Comparison of ENCODE assay signal across 15 mouse cellular contexts in genomic region chr10:68669992-68670391, GRCm38 (mm10). TPM values are rescaled to one million over a fixed set of nuclear protein-coding genes. Genes with fewer than 3 reads are reported as not detected.
DNase-seq lines count a peak whose midpoint lies in the region; ATAC-seq and TF ChIP-seq lines count a peak whose summit lies in the region.
"Had no signal": no experiment of that assay in that cellular context is flagged by ENCODE, and none has a peak within 500 bp of the region (broad histone marks: within the 10 kb centered on the region; RNA-seq: fewer than 3 reads in every experiment).

No protein-coding gene starts in this region.

- 14% methylated on average over 3 of the region's 3 CpGs for WGBS in heart, embryonic 13.5 days
- WGBS in midbrain, embryonic 15.5 days, result 47% methylated on average over 3 of the region's 3 CpGs
- 79% methylated on average over 3 of the region's 3 CpGs for WGBS in midbrain, embryonic 10.5 days
- 44% methylated on average over 3 of the region's 3 CpGs for WGBS in midbrain, postnatal 0 days

- ATAC-seq in heart, embryonic 13.5 days (ENCODE audit: extremely low read depth, insufficient number of reproducible peaks, low FRiP score, low TSS enrichment), result no peak
- ATAC-seq in midbrain, embryonic 15.5 days (replicated peaks), result no peak
- no peak for ATAC-seq in midbrain, postnatal 0 days (ENCODE audit: low FRiP score)

- H3K4me1 ChIP-seq in heart, embryonic 13.5 days, result peaks cover 32% of the 10 kb centered on the region
- H3K4me1 ChIP-seq in midbrain, embryonic 15.5 days, result peaks cover 6% of the 10 kb centered on the region
- H3K4me1 ChIP-seq in midbrain, embryonic 10.5 days, result 0 out of 2 replicates have a peak, but pooled peaks cover 3% of the 10 kb centered on the region
- H3K4me1 ChIP-seq in midbrain, postnatal 0 days (ENCODE audit: insufficient read depth, low read length), result 0 out of 2 replicates have a peak, but pooled peaks cover 9% of the 10 kb centered on the region

- no peaks in the 10 kb centered on the region for H3K36me3 ChIP-seq in heart, embryonic 13.5 days
- no peaks in the 10 kb centered on the region for H3K36me3 ChIP-seq in midbrain, embryonic 15.5 days (replicated peaks)
- no peaks in the 10 kb centered on the region for H3K36me3 ChIP-seq in midbrain, embryonic 10.5 days
- H3K36me3 ChIP-seq in midbrain, postnatal 0 days (ENCODE audit: insufficient read depth, low read length), result no peaks in the 10 kb centered on the region
- H3K36me3 ChIP-seq: neural tube, embryonic 13.5 days had no signal

- DNase-seq in cerebellum, postnatal 25 days, result peak; percentile 15 to 18
- no peak for DNase-seq in cerebellum, adult 9-11 months
- DNase-seq in heart, adult 9 months (ENCODE audit: low spot score in 2 of 2), result no peak
- DNase-seq in midbrain, embryonic 10.5 days (ENCODE audit: low spot score), result no peak
- DNase-seq in midbrain, postnatal 0 days (ENCODE audit: low spot score), result no peak
- DNase-seq in lung, postnatal 4 days, result no peak
- DNase-seq: adrenal gland, postnatal 14 days; lung, adult 2 months; thymus, adult 2 months had no signal

- H3K27me3 ChIP-seq in heart, embryonic 13.5 days (replicated peaks), result no peaks in the 10 kb centered on the region
- H3K27me3 ChIP-seq in midbrain, embryonic 15.5 days (replicated peaks), result no peaks in the 10 kb centered on the region
- no peaks in the 10 kb centered on the region for H3K27me3 ChIP-seq in midbrain, embryonic 10.5 days (ENCODE audit: low read depth, poor library complexity, severe bottlenecking)
- no peaks in the 10 kb centered on the region for H3K27me3 ChIP-seq in midbrain, postnatal 0 days (ENCODE audit: insufficient read depth, low read length)
- H3K27me3 ChIP-seq: CH12.LX; neural tube, embryonic 13.5 days had no signal

- no peak for TF ChIP-seq CTCF in midbrain, postnatal 0 days (IDR thresholded peaks at IDR 0.05)

- peak overlapping the region; percentile 18 for H3K4me3 ChIP-seq in heart, embryonic 13.5 days
- no peak overlapping the region for H3K4me3 ChIP-seq in midbrain, embryonic 15.5 days
- H3K4me3 ChIP-seq in midbrain, embryonic 10.5 days, result no peak overlapping the region
- H3K4me3 ChIP-seq in midbrain, postnatal 0 days (ENCODE audit: low read depth, low read length), result no peak overlapping the region
- H3K4me3 ChIP-seq: erythroblast, embryonic 14.5 days; neural tube, embryonic 13.5 days had no signal

- H3K9ac ChIP-seq in heart, embryonic 13.5 days, result peak overlapping the region; percentile 61
- H3K9ac ChIP-seq in midbrain, embryonic 15.5 days, result no peak overlapping the region
- H3K9ac ChIP-seq in midbrain, postnatal 0 days (replicated peaks; ENCODE audit: low read length, poor library complexity, severe bottlenecking), result no peak overlapping the region
- H3K9ac ChIP-seq: neural tube, embryonic 13.5 days had no signal

- peak overlapping the region; percentile 81 for H3K27ac ChIP-seq in heart, embryonic 13.5 days (replicated peaks)
- no peak overlapping the region for H3K27ac ChIP-seq in midbrain, embryonic 15.5 days
- H3K27ac ChIP-seq in midbrain, embryonic 10.5 days (replicated peaks), result no peak overlapping the region
- H3K27ac ChIP-seq in midbrain, postnatal 0 days (ENCODE audit: low read depth, low read length), result no peak overlapping the region
- H3K27ac ChIP-seq: macrophage; neural tube, embryonic 13.5 days had no signal

- H3K9me3 ChIP-seq in heart, embryonic 13.5 days, result no peaks in the 10 kb centered on the region
- no peaks in the 10 kb centered on the region for H3K9me3 ChIP-seq in midbrain, embryonic 15.5 days
- no peaks in the 10 kb centered on the region for H3K9me3 ChIP-seq in midbrain, embryonic 10.5 days (replicated peaks)
- H3K9me3 ChIP-seq in midbrain, postnatal 0 days (ENCODE audit: low read length), result no peaks in the 10 kb centered on the region
- H3K9me3 ChIP-seq: neural tube, embryonic 13.5 days had no signal

- peak overlapping the region; percentile 54 for H3K4me2 ChIP-seq in heart, embryonic 13.5 days
- H3K4me2 ChIP-seq in midbrain, embryonic 15.5 days, result 0 out of 2 replicates have a peak overlapping the region, but pooled peaks have one; percentile 9
- 0 out of 2 replicates have a peak overlapping the region, but pooled peaks have one; percentile 4 for H3K4me2 ChIP-seq in midbrain, postnatal 0 days (ENCODE audit: low read depth, low read length, poor library complexity, severe bottlenecking)
- H3K4me2 ChIP-seq: neural tube, embryonic 13.5 days had no signal

RNA-seq across cellular contexts. Expression of gene Tmem26, which starts 53.5 kb away (rescaled TPM):
- 4.1 and 4.5 TPM in 2 replicates for polyA plus RNA-seq in heart, embryonic 13.5 days (2015; fragmentation: Nextera tagmentation; extraction: Ambion mirVana)
- 4.9 and 5.2 TPM in 2 replicates for polyA plus RNA-seq in midbrain, embryonic 15.5 days (2015; fragmentation: Nextera tagmentation; extraction: Ambion mirVana)
- 1.5 and 2.2 TPM in 2 replicates for polyA plus RNA-seq in midbrain, embryonic 10.5 days (2016; fragmentation: Nextera tagmentation; extraction: Ambion mirVana)
- total RNA-seq in midbrain, postnatal 0 days (2014; rRNA removed), result 9.4 and 10.7 TPM in 2 replicates
- 5.7 and 6.2 TPM in 2 replicates for polyA plus RNA-seq in midbrain, postnatal 0 days (2015; fragmentation: Nextera tagmentation; extraction: Ambion mirVana)
- polyA plus RNA-seq: erythroblast, embryonic 14.5 days had no signal

Comparison
In these comparisons a context has a peak if more than half of its experiments do, and no peak if none do; other contexts are left out.
1. DNase-seq: peak in cerebellum, postnatal 25 days (2 of 2); none in cerebellum, adult 9-11 months (single experiment), heart, adult 9 months (0 of 2), midbrain, embryonic 10.5 days (single experiment), midbrain, postnatal 0 days (single experiment) and lung, postnatal 4 days (0 of 2).
2. H3K4me2 ChIP-seq: peak in every context shown above with its lines; median percentile 54 in heart, embryonic 13.5 days; 9 in midbrain, embryonic 15.5 days; 4 in midbrain, postnatal 0 days.